Mouse (Mus musculus): ENCODE data around the gene Cdh1. TPM values are rescaled to one million over a fixed set of nuclear protein-coding genes. Genes with fewer than 3 reads are reported as not detected.

Cdh1 gene
- total and polyA plus RNA-seq, 2 experiments from 2014 or later: 6.6 to 6.7 TPM

GRCm38 (mm10) chr8:106704199-106704900 is 101.2 kb downstream of the Cdh1 start:
- no peak overlapping the region for H3K9ac ChIP-seq (replicated peaks; ENCODE audit: low read length)
- H3K9me3 ChIP-seq (ENCODE audit: low read length): no peaks in the 10 kb centered on the region
- H3K27me3 ChIP-seq (ENCODE audit: insufficient read depth, low read length): no peaks in the 10 kb centered on the region
- peak overlapping the region; percentile 57; the same call in 1 of the 2 replicates for H3K27ac ChIP-seq
- H3K4me2 ChIP-seq (ENCODE audit: low read depth, low read length): no peak overlapping the region
- no peak for DNase-seq (ENCODE audit: low spot score)
- no peak for TF ChIP-seq CTCF (IDR thresholded peaks at IDR 0.05; ENCODE audit: low read depth)
- 76% methylated on average over 9 of the region's 9 CpGs for WGBS
- no peaks in the 10 kb centered on the region for H3K4me1 ChIP-seq (ENCODE audit: insufficient read depth, low read length)
- H3K36me3 ChIP-seq (ENCODE audit: insufficient read depth, low read length): no peaks in the 10 kb centered on the region
- H3K4me3 ChIP-seq (ENCODE audit: low read length): no peak overlapping the region
- peak; percentile 59 for ATAC-seq

GRCm38 (mm10) chr8:106704901-106705321 is 101.8 kb downstream of the Cdh1 start:
- peak; percentile 90 for ATAC-seq
- Histone ChIP-seq H3K27ac (peak overlapping the region; percentile 57; the same call in 1 of the 2 replicates), H3K9ac (replicated peaks; ENCODE audit: low read length) (no peak overlapping the region), H3K27me3 (ENCODE audit: insufficient read depth, low read length) (no peaks in the 10 kb centered on the region), H3K9me3 (ENCODE audit: low read length) (no peaks in the 10 kb centered on the region), H3K4me3 (ENCODE audit: low read length) (no peak overlapping the region), H3K4me1 (ENCODE audit: insufficient read depth, low read length) (no peaks in the 10 kb centered on the region), H3K36me3 (ENCODE audit: insufficient read depth, low read length) (no peaks in the 10 kb centered on the region), H3K4me2 (ENCODE audit: low read depth, low read length) (no peak overlapping the region)
- DNase-seq (ENCODE audit: low spot score): peak; percentile 67
- TF ChIP-seq CTCF (IDR thresholded peaks at IDR 0.05; ENCODE audit: low read depth): no peak
- WGBS: 43% methylated on average over 9 of the region's 9 CpGs

- no peak overlapping the region for H3K9ac ChIP-seq (replicated peaks; ENCODE audit: low read length)
- TF ChIP-seq CTCF (IDR thresholded peaks at IDR 0.05; ENCODE audit: low read depth): no peak
- 84% methylated on average over 6 of the region's 6 CpGs for WGBS
- H3K4me2 ChIP-seq (ENCODE audit: low read depth, low read length): no peak overlapping the region
- no peaks in the 10 kb centered on the region for H3K9me3 ChIP-seq (ENCODE audit: low read length)
- no peaks in the 10 kb centered on the region for H3K36me3 ChIP-seq (ENCODE audit: insufficient read depth, low read length)
- H3K4me1 ChIP-seq (ENCODE audit: insufficient read depth, low read length): no peaks in the 10 kb centered on the region
- H3K4me3 ChIP-seq (ENCODE audit: low read length): no peak overlapping the region
- ATAC-seq (no peak), DNase-seq (ENCODE audit: low spot score) (no peak)
- H3K27me3 ChIP-seq (ENCODE audit: insufficient read depth, low read length): no peaks in the 10 kb centered on the region
- H3K27ac ChIP-seq: no peak overlapping the region
These were observed 103.0 kb downstream of the Cdh1 start for GRCm38 (mm10) chr8:106706194-106706593.

GRCm38 (mm10) chr8:106710002-106710401 is 106.9 kb downstream of the Cdh1 start:
- no peak for TF ChIP-seq CTCF (IDR thresholded peaks at IDR 0.05; ENCODE audit: low read depth)
- H3K27ac ChIP-seq: no peak overlapping the region
- H3K4me3 ChIP-seq (ENCODE audit: low read length): no peak overlapping the region
- no peaks in the 10 kb centered on the region for H3K9me3 ChIP-seq (ENCODE audit: low read length)
- WGBS: 94% methylated on average over 2 of the region's 2 CpGs
- H3K36me3 ChIP-seq (ENCODE audit: insufficient read depth, low read length): no peaks in the 10 kb centered on the region
- no peak for ATAC-seq
- no peak for DNase-seq (ENCODE audit: low spot score)
- H3K4me1 ChIP-seq (ENCODE audit: insufficient read depth, low read length): no peaks in the 10 kb centered on the region
- no peak overlapping the region for H3K4me2 ChIP-seq (ENCODE audit: low read depth, low read length)
- H3K9ac ChIP-seq (replicated peaks; ENCODE audit: low read length): no peak overlapping the region
- no peaks in the 10 kb centered on the region for H3K27me3 ChIP-seq (ENCODE audit: insufficient read depth, low read length)

GRCm38 (mm10) chr8:106712487-106712886 is 109.3 kb downstream of the Cdh1 start:
- no peak overlapping the region for H3K27ac ChIP-seq
- H3K27me3 ChIP-seq (ENCODE audit: insufficient read depth, low read length): no peaks in the 10 kb centered on the region
- no peak overlapping the region for H3K4me2 ChIP-seq (ENCODE audit: low read depth, low read length)
- WGBS: 46% methylated on average over 3 of the region's 3 CpGs
- no peak overlapping the region for H3K4me3 ChIP-seq (ENCODE audit: low read length)
- no peak overlapping the region for H3K9ac ChIP-seq (replicated peaks; ENCODE audit: low read length)
- no peaks in the 10 kb centered on the region for H3K4me1 ChIP-seq (ENCODE audit: insufficient read depth, low read length)
- DNase-seq (ENCODE audit: low spot score) (no peak), ATAC-seq (no peak)
- TF ChIP-seq CTCF (IDR thresholded peaks at IDR 0.05; ENCODE audit: low read depth): no peak
- H3K9me3 ChIP-seq (ENCODE audit: low read length): no peaks in the 10 kb centered on the region
- no peaks in the 10 kb centered on the region for H3K36me3 ChIP-seq (ENCODE audit: insufficient read depth, low read length)

- TF ChIP-seq CTCF (IDR thresholded peaks at IDR 0.05; ENCODE audit: low read depth): no peak
- ATAC-seq (no peak), DNase-seq (ENCODE audit: low spot score) (no peak)
- Histone ChIP-seq H3K36me3 (ENCODE audit: insufficient read depth, low read length) (no peaks in the 10 kb centered on the region), H3K27me3 (ENCODE audit: insufficient read depth, low read length) (no peaks in the 10 kb centered on the region), H3K9ac (replicated peaks; ENCODE audit: low read length) (no peak overlapping the region), H3K4me2 (ENCODE audit: low read depth, low read length) (no peak overlapping the region), H3K4me1 (ENCODE audit: insufficient read depth, low read length) (peaks cover 2% of the 10 kb centered on the region; the same call in 1 of the 2 replicates), H3K4me3 (ENCODE audit: low read length) (no peak overlapping the region), H3K27ac (no peak overlapping the region), H3K9me3 (ENCODE audit: low read length) (no peaks in the 10 kb centered on the region)
- WGBS: 81% methylated on average over 4 of the region's 4 CpGs
These were observed 111.1 kb downstream of the Cdh1 start for GRCm38 (mm10) chr8:106714297-106714696.

GRCm38 (mm10) chr8:106718091-106718500 is 114.9 kb downstream of the Cdh1 start:
- no peak overlapping the region for H3K27ac ChIP-seq
- no peaks in the 10 kb centered on the region for H3K27me3 ChIP-seq (ENCODE audit: insufficient read depth, low read length)
- peak; percentile 87 for TF ChIP-seq CTCF (IDR thresholded peaks at IDR 0.05; ENCODE audit: low read depth)
- H3K9ac ChIP-seq (replicated peaks; ENCODE audit: low read length): 0 out of 2 replicates have a peak overlapping the region, but pooled peaks have one; percentile 21
- DNase-seq (ENCODE audit: low spot score): peak; percentile 90
- 14% methylated on average over 17 of the region's 17 CpGs for WGBS
- H3K4me2 ChIP-seq (ENCODE audit: low read depth, low read length): peak overlapping the region; percentile 50
- H3K4me1 ChIP-seq (ENCODE audit: insufficient read depth, low read length): peaks cover 2% of the 10 kb centered on the region; the same call in 1 of the 2 replicates
- peak; percentile 70 for ATAC-seq
- no peaks in the 10 kb centered on the region for H3K36me3 ChIP-seq (ENCODE audit: insufficient read depth, low read length)
- H3K9me3 ChIP-seq (ENCODE audit: low read length): no peaks in the 10 kb centered on the region
- H3K4me3 ChIP-seq (ENCODE audit: low read length): peak overlapping the region; percentile 29

Other genes with a start within 250 kb of the Cdh1 start
- gene Zfp90, start 188.0 kb upstream of the Cdh1 start, total RNA-seq (2014; rRNA removed): 22.6 and 26.2 TPM in 2 replicates
- gene Zfp90, start 188.0 kb upstream of the Cdh1 start, polyA plus RNA-seq (2015; fragmentation: Nextera tagmentation; extraction: Ambion mirVana): 31.5 and 32.2 TPM in 2 replicates
- not detected in 2 replicates for gene 6030452D12Rik, start 102.8 kb upstream of the Cdh1 start, total RNA-seq (2014; rRNA removed)
- gene 6030452D12Rik, start 102.8 kb upstream of the Cdh1 start, polyA plus RNA-seq (2015; fragmentation: Nextera tagmentation; extraction: Ambion mirVana): not detected in 2 replicates
- 6.7 and 7.0 TPM in 2 replicates for gene Cdh3, start 92.5 kb upstream of the Cdh1 start, total RNA-seq (2014; rRNA removed)
- 3.6 and 4.9 TPM in 2 replicates for gene Cdh3, start 92.5 kb upstream of the Cdh1 start, polyA plus RNA-seq (2015; fragmentation: Nextera tagmentation; extraction: Ambion mirVana)
- 59.5 and 82.5 TPM in 2 replicates for gene Gm10073, start 29.9 kb upstream of the Cdh1 start, total RNA-seq (2014; rRNA removed)
- gene Gm10073, start 29.9 kb upstream of the Cdh1 start, polyA plus RNA-seq (2015; fragmentation: Nextera tagmentation; extraction: Ambion mirVana): 4.2 and 6.1 TPM in 2 replicates
- gene Tango6, start 79.7 kb downstream of the Cdh1 start, total RNA-seq (2014; rRNA removed): 6.6 and 7.1 TPM in 2 replicates
- gene Tango6, start 79.7 kb downstream of the Cdh1 start, polyA plus RNA-seq (2015; fragmentation: Nextera tagmentation; extraction: Ambion mirVana): 4.0 and 4.6 TPM in 2 replicates